ENCODE assay signal across 9 mouse cellular contexts in genomic region chr6:122670201-122670551, GRCm38 (mm10). TPM values are rescaled to one million over a fixed set of nuclear protein-coding genes. Genes with fewer than 3 reads are reported as not detected.
DNase-seq lines count a peak whose midpoint lies in the region; ATAC-seq and TF ChIP-seq lines count a peak whose summit lies in the region.
"Had no signal": no experiment of that assay in that cellular context is flagged by ENCODE, and none has a peak within 500 bp of the region (broad histone marks: within the 10 kb centered on the region; RNA-seq: fewer than 3 reads in every experiment).

No protein-coding gene starts in this region.

- H3K4me1 ChIP-seq in liver, embryonic 11.5 days (replicated peaks; ENCODE audit: control insufficient read depth, insufficient read depth, low read length) = no peaks in the 10 kb centered on the region
- 0 out of 2 replicates have a peak, but pooled peaks cover 2% of the 10 kb centered on the region for H3K4me1 ChIP-seq in intestine, embryonic 16.5 days (ENCODE audit: control insufficient read depth, insufficient read depth, low read length)
- H3K4me1 ChIP-seq in olfactory bulb, adult 2 months (ENCODE audit: control insufficient read depth, insufficient read depth, low read length) = peaks cover 3% of the 10 kb centered on the region; the same call in 1 of the 2 replicates

- no peaks in the 10 kb centered on the region for H3K27me3 ChIP-seq in liver, embryonic 11.5 days (replicated peaks; ENCODE audit: control insufficient read depth, insufficient read depth, low read length)
- no peaks in the 10 kb centered on the region for H3K27me3 ChIP-seq in intestine, embryonic 16.5 days (replicated peaks; ENCODE audit: control insufficient read depth, insufficient read depth, low read length)

- no peak for TF ChIP-seq CTCF in olfactory bulb, adult 2 months (IDR thresholded peaks at IDR 0.05; ENCODE audit: insufficient read depth, low read depth, low read length)

- ATAC-seq in liver, embryonic 11.5 days (replicated peaks; ENCODE audit: low FRiP score) = no peak
- ATAC-seq in intestine, embryonic 16.5 days = no peak
- ATAC-seq in megakaryocyte-erythroid progenitor cell, adult 5-6 weeks (replicated peaks; ENCODE audit: low FRiP score, low TSS enrichment, poor library complexity, severe bottlenecking) = no peak

- H3K9me3 ChIP-seq in liver, embryonic 11.5 days (ENCODE audit: control insufficient read depth, low read length) = no peaks in the 10 kb centered on the region
- H3K9me3 ChIP-seq in intestine, embryonic 16.5 days (ENCODE audit: control insufficient read depth, low read length) = no peaks in the 10 kb centered on the region

- no peak overlapping the region; the same call in 1 of the 2 replicates for H3K4me3 ChIP-seq in liver, embryonic 11.5 days (ENCODE audit: low read depth, low read length)
- peak overlapping the region; percentile 43 for H3K4me3 ChIP-seq in intestine, embryonic 16.5 days (ENCODE audit: low read length)
- H3K4me3 ChIP-seq in olfactory bulb, adult 2 months (ENCODE audit: insufficient read depth, low read depth, low read length) = peak overlapping the region; percentile 27; the same call in 1 of the 2 replicates

- H3K9ac ChIP-seq in liver, embryonic 11.5 days (ENCODE audit: low read depth, low read length) = no peak overlapping the region
- H3K9ac ChIP-seq in intestine, embryonic 16.5 days (ENCODE audit: low read depth, low read length) = no peak overlapping the region

- 43% methylated on average over 10 of the region's 10 CpGs for WGBS in liver, embryonic 11.5 days
- 30% methylated on average over 10 of the region's 10 CpGs for WGBS in intestine, embryonic 16.5 days
- 19% methylated on average over 10 of the region's 10 CpGs for WGBS in olfactory bulb, adult 2 months

- H3K36me3 ChIP-seq in liver, embryonic 11.5 days (ENCODE audit: control insufficient read depth, insufficient read depth, low read length) = no peaks in the 10 kb centered on the region
- no peaks in the 10 kb centered on the region for H3K36me3 ChIP-seq in intestine, embryonic 16.5 days (ENCODE audit: control insufficient read depth, insufficient read depth, low read length)

- peak overlapping the region; percentile 69 for H3K4me2 ChIP-seq in liver, embryonic 11.5 days
- peak overlapping the region; percentile 60 for H3K4me2 ChIP-seq in intestine, embryonic 16.5 days (ENCODE audit: low read depth, low read length)

- DNase-seq in liver, embryonic 11.5 days (ENCODE audit: low spot score) = no peak
- no peak for DNase-seq in liver
- peak; percentile 18 for DNase-seq in embryo, embryonic 10 days (ENCODE audit: low spot score)
- DNase-seq in adrenal gland, postnatal 25 days = no peak
- DNase-seq in frontal cortex, postnatal 25 days (ENCODE audit: low spot score in 2 of 2) = no peak

- no peak overlapping the region for H3K27ac ChIP-seq in liver, embryonic 11.5 days (ENCODE audit: low read depth, low read length)
- H3K27ac ChIP-seq in intestine, embryonic 16.5 days (ENCODE audit: low read length) = no peak overlapping the region
- H3K27ac ChIP-seq in olfactory bulb, adult 2 months (ENCODE audit: insufficient read depth, low read depth, low read length) = no peak overlapping the region

- no peak for TF ChIP-seq POLR2A in olfactory bulb, adult 2 months (IDR thresholded peaks at IDR 0.05; ENCODE audit: insufficient read depth, low read depth, low read length)

RNA-seq across cellular contexts. Expression of gene Nanog, which starts 37.1 kb away (rescaled TPM):
- polyA plus RNA-seq in liver, embryonic 11.5 days (2014; fragmentation: Nextera tagmentation; extraction: Ambion mirVana) = 0.08 and 0.09 TPM in 2 replicates
- 0.06 and 0.18 TPM in 2 replicates for polyA plus RNA-seq in intestine, embryonic 16.5 days (2015; fragmentation: Nextera tagmentation; extraction: Ambion mirVana)
- polyA plus RNA-seq in olfactory bulb, adult 2 months (2012; ENCODE audit: insufficient read depth, insufficient read length, low replicate concordance, missing spikeins) = not detected in 2 replicates
- not detected in 2 replicates for total RNA-seq in adrenal gland, postnatal 25 days (2021)
- total RNA-seq in megakaryocyte-erythroid progenitor cell, adult 5-6 weeks (2014; fragmentation: Nextera tagmentation) = not detected in 2 replicates
- total RNA-seq in megakaryocyte-erythroid progenitor cell, adult 5-6 weeks (2017) = not detected in 2 replicates
- total RNA-seq: layer of hippocampus, postnatal 25 days had no signal

RNA-seq across cellular contexts. Expression of gene Dppa3, which starts 44.0 kb away (rescaled TPM):
- polyA plus RNA-seq in liver, embryonic 11.5 days (2014; fragmentation: Nextera tagmentation; extraction: Ambion mirVana) = not detected in 2 replicates
- not detected in 2 replicates for polyA plus RNA-seq in intestine, embryonic 16.5 days (2015; fragmentation: Nextera tagmentation; extraction: Ambion mirVana)
- polyA plus RNA-seq in olfactory bulb, adult 2 months (2012; ENCODE audit: insufficient read depth, insufficient read length, low replicate concordance, missing spikeins) = not detected in 2 replicates
- total RNA-seq in adrenal gland, postnatal 25 days (2021) = not detected in 2 replicates
- total RNA-seq in megakaryocyte-erythroid progenitor cell, adult 5-6 weeks (2014; fragmentation: Nextera tagmentation) = not detected in 2 replicates
- total RNA-seq in megakaryocyte-erythroid progenitor cell, adult 5-6 weeks (2017) = not detected in 2 replicates
- total RNA-seq: layer of hippocampus, postnatal 25 days had no signal
